Mouse (Mus musculus) thymus, adult 2 months (tissue): ENCODE measurements around the gene Cyp2j12.
"Not testable (repeated sequence)": the region's sequence is repeated elsewhere in the genome, so short reads cannot be mapped to it uniquely, and the experiment has no call there.

Source experiments
- CTCF ChIP-seq: fragments of 200-500 bp; IDR thresholded peaks from 2 replicates; pipeline ENCODE4 v1.5.1; 2012; ENCODE audit warnings: mild to moderate bottlenecking, control low read depth, low read length, moderate library complexity, borderline replicate concordance; ENCODE audit not compliant: control insufficient read depth, poor library complexity, insufficient read depth; ENCODE audit errors: extremely low read depth
- POLR2A ChIP-seq: fragments of 200-500 bp; IDR thresholded peaks from 2 replicates; pipeline ENCODE4 v1.6.1; 2012; ENCODE audit warnings: mild to moderate bottlenecking, low read length, control low read depth, moderate library complexity; ENCODE audit not compliant: control insufficient read depth, poor library complexity, insufficient read depth; ENCODE audit errors: extremely low read depth

DNA sequence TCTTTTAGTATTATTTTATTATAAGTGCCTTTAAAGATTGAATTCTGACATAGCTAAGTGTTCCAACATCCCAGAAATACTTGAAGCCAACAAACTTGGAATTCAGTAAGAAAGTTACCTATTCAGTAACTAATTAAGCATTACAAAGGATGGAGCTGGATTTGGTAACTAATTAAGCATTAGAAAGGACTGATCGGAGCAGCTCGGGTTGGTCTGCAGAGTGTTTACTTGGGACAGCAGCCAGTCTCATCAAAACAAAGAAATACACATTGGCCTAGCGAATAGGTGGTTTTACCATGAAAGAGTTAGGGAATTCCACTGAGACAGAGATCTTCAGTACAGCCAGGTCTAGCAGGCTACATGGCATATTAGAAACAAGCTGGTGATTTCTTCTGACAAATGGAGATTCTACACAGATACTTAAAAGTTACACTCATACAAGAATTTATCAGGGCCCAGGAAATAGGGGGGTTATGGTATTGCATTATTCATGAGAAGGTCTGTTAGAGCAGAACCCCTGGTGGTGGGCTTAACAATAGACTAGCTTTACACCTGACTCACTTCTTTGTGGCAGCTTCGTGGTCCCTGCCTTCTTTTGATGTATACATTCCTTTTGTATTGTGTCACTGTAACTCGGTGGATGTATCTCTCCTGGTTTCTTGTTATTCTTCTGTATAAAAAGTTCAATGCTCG, 51.5 kb downstream of the Cyp2j12 start:
- TF ChIP-seq CTCF, POLR2A: not testable (repeated sequence)
